ENCODE assay signal across 11 mouse cellular contexts in genomic region chr3:52529136-52529535, GRCm38 (mm10).
A peak's percentile ranks its signal among the peaks of the same experiment; 100 is the strongest.
DNase-seq lines count a peak whose midpoint lies in the region.
"Had no signal": no experiment of that assay in that cellular context is flagged by ENCODE, and none has a peak within 500 bp of the region (broad histone marks: within the 10 kb centered on the region; RNA-seq: fewer than 3 reads in every experiment).

No protein-coding gene starts in this region.

- DNase-seq in heart, adult 11 months: peak; percentile 96
- DNase-seq in heart, postnatal 25 days (ENCODE audit: low spot score): no peak
- DNase-seq in kidney, postnatal 36 days: peak; percentile 33 to 56
- DNase-seq in kidney, postnatal 14 days: no peak
- DNase-seq in heart, postnatal 36 days: peak; percentile 44 to 64
- DNase-seq in lung, postnatal 4 days: peak; percentile 14 to 59
- no peak for DNase-seq in cerebellum, adult 11 months
- DNase-seq: cerebellum, adult 2 months; liver, embryonic 13.5 days; spleen, adult 18-20 months; thymus, postnatal 25 days had no signal

- intact Hi-C loops in heart, postnatal 25 days (cut with DNase I): loop anchor here (10.0 kb wide), 1 partner anchor 264 kb away; the partner anchor contains the start of gene Foxo1
- intact Hi-C loops in heart, postnatal 36 days (cut with DNase I): no loop called here

Comparison
In these comparisons a context has a peak if more than half of its experiments do, and no peak if none do; other contexts are left out.
1. DNase-seq: peak in heart, adult 11 months (single experiment), kidney, postnatal 36 days (2 of 2), heart, postnatal 36 days (2 of 2) and lung, postnatal 4 days (2 of 2); none in heart, postnatal 25 days (single experiment), kidney, postnatal 14 days (single experiment) and cerebellum, adult 11 months (single experiment).